Mouse (Mus musculus): ENCODE measurements around the gene Plk2. TPM values are rescaled to one million over a fixed set of nuclear protein-coding genes. Genes with fewer than 3 reads are reported as not detected.

Gene Plk2
- 265 and 268 TPM in 2 replicates for polyA plus RNA-seq (2014; fragmentation: Nextera tagmentation; extraction: Ambion mirVana)

DNA sequence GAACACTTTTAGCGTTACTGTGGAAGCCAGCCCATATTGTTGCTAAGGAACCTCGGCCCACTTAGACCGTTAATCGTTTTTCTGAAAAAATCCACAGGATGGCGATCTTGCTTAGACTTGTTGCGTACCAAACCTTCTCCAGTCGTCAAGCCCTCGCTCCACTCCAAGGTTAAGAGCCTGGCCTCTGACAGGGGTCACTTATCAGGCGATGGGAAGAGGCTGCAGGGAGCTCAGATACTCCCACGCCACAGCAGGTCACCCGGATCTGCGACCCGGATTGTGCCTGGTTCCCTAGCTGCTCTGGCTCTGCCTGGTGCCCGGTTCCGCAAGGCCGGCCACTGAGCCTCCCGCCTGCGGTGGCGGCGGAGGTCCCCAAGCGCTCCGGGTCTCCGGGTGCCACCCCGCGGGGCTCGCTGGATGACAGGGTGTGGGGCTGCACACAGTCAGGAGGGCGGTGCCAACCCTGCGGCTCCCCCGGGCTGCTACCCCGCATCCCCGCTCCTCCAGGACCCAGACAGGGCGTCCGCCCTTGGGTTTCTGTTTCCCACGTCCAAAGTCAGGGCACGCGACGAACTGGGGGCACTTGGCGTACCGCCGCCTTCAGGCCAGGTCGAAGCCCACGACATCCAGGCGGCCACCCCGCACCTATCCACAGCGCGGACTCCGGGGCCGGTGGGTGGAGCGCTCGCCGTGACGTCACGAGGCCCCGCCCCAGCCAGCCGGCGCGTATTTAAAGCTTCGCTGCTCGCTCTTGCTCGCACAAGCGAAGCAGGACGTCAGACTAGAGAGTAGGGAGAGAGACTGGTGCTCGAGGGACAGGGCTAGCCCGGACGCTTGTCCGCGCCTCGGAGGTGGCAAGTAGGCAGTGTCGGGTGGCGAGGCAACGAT, at the start of gene Plk2:
Gene Plk2 (plus strand): TSS at position 756 of the 888 bp plus-strand sequence.
- Histone ChIP-seq H3K9ac (peak within 1 kb of the TSS; percentile 96), H3K27me3 (ENCODE audit: insufficient read depth, low read length) (no peaks in the 10 kb centered on the region), H3K4me1 (ENCODE audit: insufficient read depth) (peaks cover 4% of the 10 kb centered on the region; the same call in 1 of the 2 replicates), H3K4me2 (peak within 1 kb of the TSS; percentile 93), H3K9me3 (ENCODE audit: low read depth, low read length) (peaks cover 4% of the 10 kb centered on the region; the same call in 1 of the 2 replicates), H3K4me3 (ENCODE audit: low read depth, low read length) (peak within 1 kb of the TSS; percentile 88), H3K27ac (ENCODE audit: low read depth) (peak within 1 kb of the TSS; percentile 91), H3K36me3 (ENCODE audit: insufficient read depth) (peaks cover 36% of the 10 kb centered on the region)
- WGBS: under 1% methylated on average over 71 of the region's 71 CpGs
- DNase-seq (peak; percentile 97), ATAC-seq (ENCODE audit: insufficient read depth) (peak; percentile 93)
- TF ChIP-seq CTCF (IDR thresholded peaks at IDR 0.05; ENCODE audit: low read depth): peak; percentile 71

DNA sequence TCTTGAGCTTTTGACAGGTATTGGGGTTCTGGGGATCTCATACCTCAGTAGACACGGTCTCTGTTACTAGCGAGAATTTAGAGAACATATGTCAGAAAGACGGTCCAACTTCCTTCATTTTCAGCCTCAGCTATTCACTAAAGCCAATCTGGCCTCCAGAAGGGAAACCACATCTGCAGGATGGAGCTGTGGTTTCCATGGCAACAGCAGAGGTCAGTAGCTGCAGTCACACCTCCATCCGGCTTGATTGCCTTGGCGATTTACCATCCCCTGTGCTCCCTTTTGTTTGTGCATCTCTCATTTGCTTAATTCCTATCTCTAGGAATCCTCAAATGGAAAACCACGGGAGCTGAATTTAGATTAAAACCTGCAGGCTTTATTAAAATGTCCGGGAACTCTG, 48.1 kb upstream of the Plk2 start:
- Histone ChIP-seq H3K27ac (ENCODE audit: low read depth) (no peak overlapping the region), H3K4me3 (ENCODE audit: low read depth, low read length) (no peak overlapping the region), H3K9ac (no peak overlapping the region), H3K4me1 (ENCODE audit: insufficient read depth) (no peaks in the 10 kb centered on the region), H3K27me3 (ENCODE audit: insufficient read depth, low read length) (no peaks in the 10 kb centered on the region), H3K36me3 (ENCODE audit: insufficient read depth) (no peaks in the 10 kb centered on the region), H3K4me2 (no peak overlapping the region), H3K9me3 (ENCODE audit: low read depth, low read length) (no peaks in the 10 kb centered on the region)
- WGBS: 43% methylated on average over 7 of the region's 7 CpGs
- no peak for TF ChIP-seq CTCF (IDR thresholded peaks at IDR 0.05; ENCODE audit: low read depth)
- ATAC-seq (ENCODE audit: insufficient read depth) (no peak), DNase-seq (peak; percentile 26)

DNA sequence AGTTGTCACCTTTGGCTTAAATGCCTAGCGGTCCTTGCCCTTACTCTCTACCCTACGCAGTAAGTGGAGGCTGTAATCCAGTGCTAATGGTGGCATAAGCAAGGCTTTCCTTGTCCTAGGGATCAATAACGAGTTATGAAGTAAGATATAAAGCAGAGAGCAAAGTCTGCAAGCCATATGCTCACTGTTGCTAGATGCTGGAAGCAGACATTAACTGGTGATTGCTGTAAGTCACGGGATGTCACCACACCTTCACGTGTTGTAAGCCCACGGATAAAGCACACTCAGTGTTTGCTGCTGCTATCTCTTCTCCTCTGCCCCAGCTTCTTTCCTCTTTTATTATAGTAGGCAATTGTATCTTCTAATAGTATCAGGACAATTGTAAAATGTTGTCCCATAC, 43.8 kb upstream of the Plk2 start:
- Histone ChIP-seq H3K27ac (ENCODE audit: low read depth) (no peak overlapping the region), H3K9me3 (ENCODE audit: low read depth, low read length) (no peaks in the 10 kb centered on the region), H3K36me3 (ENCODE audit: insufficient read depth) (no peaks in the 10 kb centered on the region), H3K4me2 (no peak overlapping the region), H3K4me3 (ENCODE audit: low read depth, low read length) (no peak overlapping the region), H3K4me1 (ENCODE audit: insufficient read depth) (no peaks in the 10 kb centered on the region), H3K9ac (no peak overlapping the region), H3K27me3 (ENCODE audit: insufficient read depth, low read length) (no peaks in the 10 kb centered on the region)
- ATAC-seq (ENCODE audit: insufficient read depth) (no peak), DNase-seq (no peak)
- 79% methylated on average over 6 of the region's 6 CpGs for WGBS
- no peak for TF ChIP-seq CTCF (IDR thresholded peaks at IDR 0.05; ENCODE audit: low read depth)

DNA sequence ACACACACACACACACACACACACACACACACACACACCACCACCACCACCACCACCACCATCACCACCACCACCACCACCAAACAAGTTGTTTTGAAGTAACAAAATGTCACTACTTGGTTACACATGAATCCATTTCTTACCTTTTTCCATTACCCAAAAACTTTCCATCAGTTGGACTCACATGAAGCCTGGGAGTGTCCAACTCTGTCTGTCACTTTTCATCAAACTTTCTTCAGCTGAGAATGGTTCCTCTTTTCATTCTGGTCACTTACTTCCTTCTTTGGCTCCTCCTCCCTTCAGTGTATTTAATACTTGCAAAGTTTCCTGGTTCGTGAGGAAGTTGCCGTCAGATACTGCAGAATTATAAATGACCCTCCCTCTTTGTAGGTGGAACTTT, 37.9 kb upstream of the Plk2 start, which contains the start of gene Gapt:
Gene Gapt (minus strand): TSS at position 259 of the 400 bp plus-strand sequence.
- H3K9ac ChIP-seq: no peak within 1 kb of the TSS
- no peak within 1 kb of the TSS for H3K4me3 ChIP-seq (ENCODE audit: low read depth, low read length)
- no peaks in the 10 kb centered on the region for H3K36me3 ChIP-seq (ENCODE audit: insufficient read depth)
- H3K9me3 ChIP-seq (ENCODE audit: low read depth, low read length): no peaks in the 10 kb centered on the region
- ATAC-seq (ENCODE audit: insufficient read depth) (no peak), DNase-seq (no peak)
- no peak within 1 kb of the TSS for H3K4me2 ChIP-seq
- H3K27me3 ChIP-seq (ENCODE audit: insufficient read depth, low read length): no peaks in the 10 kb centered on the region
- TF ChIP-seq CTCF (IDR thresholded peaks at IDR 0.05; ENCODE audit: low read depth): no peak
- H3K27ac ChIP-seq (ENCODE audit: low read depth): no peak within 1 kb of the TSS
- H3K4me1 ChIP-seq (ENCODE audit: insufficient read depth): no peaks in the 10 kb centered on the region
- 60% methylated on average over 2 of the region's 2 CpGs for WGBS

DNA sequence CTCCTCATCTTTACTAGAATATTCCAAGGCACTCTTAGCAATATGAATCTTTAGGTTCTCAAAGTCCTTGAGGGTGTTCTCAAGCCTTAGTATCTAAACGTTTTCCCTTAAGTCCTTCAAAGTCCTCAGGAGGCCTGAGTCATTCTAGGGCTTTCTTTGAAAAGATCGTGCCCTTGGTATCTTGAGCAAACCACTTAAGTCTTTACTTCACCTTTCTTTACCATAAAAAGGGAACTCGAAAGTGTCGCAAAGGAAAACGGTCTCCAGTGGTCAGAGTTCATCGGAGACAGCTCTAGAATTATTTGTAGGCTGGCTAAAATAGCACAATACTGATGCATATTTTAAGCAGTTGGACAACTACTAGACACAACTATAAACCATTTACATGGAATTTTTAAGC, 31.1 kb upstream of the Plk2 start:
- 64% methylated on average over 6 of the region's 6 CpGs for WGBS
- H3K4me2 ChIP-seq: no peak overlapping the region

DNA sequence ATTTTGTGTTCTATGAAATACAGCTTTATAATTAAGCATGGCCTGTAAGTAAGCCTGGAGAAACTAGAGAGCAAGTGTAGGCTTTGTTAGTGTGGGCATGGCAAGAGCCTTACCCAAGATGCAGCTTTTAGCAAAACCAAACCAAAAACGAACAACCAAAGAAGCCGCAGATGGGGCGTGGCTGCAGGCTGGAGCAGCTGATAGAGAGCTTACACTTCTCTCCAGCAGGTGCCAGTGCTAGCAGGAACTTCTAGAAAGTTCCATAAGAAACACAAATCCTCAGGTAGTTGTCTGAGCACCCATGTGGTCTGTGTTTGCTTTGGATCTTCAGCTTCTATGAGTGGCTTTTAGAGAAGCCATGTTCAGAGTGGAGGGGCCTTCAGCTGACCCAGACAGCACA, 28.4 kb upstream of the Plk2 start:
- no peaks in the 10 kb centered on the region for H3K27me3 ChIP-seq (ENCODE audit: insufficient read depth, low read length)
- no peak overlapping the region for H3K9ac ChIP-seq
- no peaks in the 10 kb centered on the region for H3K36me3 ChIP-seq (ENCODE audit: insufficient read depth)
- no peak overlapping the region for H3K4me2 ChIP-seq
- no peaks in the 10 kb centered on the region for H3K4me1 ChIP-seq (ENCODE audit: insufficient read depth)
- H3K4me3 ChIP-seq (ENCODE audit: low read depth, low read length): no peak overlapping the region
- WGBS: 80% methylated on average over 3 of the region's 3 CpGs
- no peak for TF ChIP-seq CTCF (IDR thresholded peaks at IDR 0.05; ENCODE audit: low read depth)
- no peak for ATAC-seq (ENCODE audit: insufficient read depth)
- H3K27ac ChIP-seq (ENCODE audit: low read depth): no peak overlapping the region
- no peaks in the 10 kb centered on the region for H3K9me3 ChIP-seq (ENCODE audit: low read depth, low read length)
- DNase-seq: no peak

More for the DNA sequence above, 31.1 kb upstream of the Plk2 start:
- Histone ChIP-seq H3K9me3 (ENCODE audit: low read depth, low read length) (no peaks in the 10 kb centered on the region), H3K27me3 (ENCODE audit: insufficient read depth, low read length) (no peaks in the 10 kb centered on the region), H3K4me3 (ENCODE audit: low read depth, low read length) (no peak overlapping the region), H3K27ac (ENCODE audit: low read depth) (no peak overlapping the region), H3K9ac (no peak overlapping the region), H3K4me1 (ENCODE audit: insufficient read depth) (no peaks in the 10 kb centered on the region), H3K36me3 (ENCODE audit: insufficient read depth) (no peaks in the 10 kb centered on the region)
- ATAC-seq (ENCODE audit: insufficient read depth): no peak
- DNase-seq: peak; percentile 14
- no peak for TF ChIP-seq CTCF (IDR thresholded peaks at IDR 0.05; ENCODE audit: low read depth)

DNA sequence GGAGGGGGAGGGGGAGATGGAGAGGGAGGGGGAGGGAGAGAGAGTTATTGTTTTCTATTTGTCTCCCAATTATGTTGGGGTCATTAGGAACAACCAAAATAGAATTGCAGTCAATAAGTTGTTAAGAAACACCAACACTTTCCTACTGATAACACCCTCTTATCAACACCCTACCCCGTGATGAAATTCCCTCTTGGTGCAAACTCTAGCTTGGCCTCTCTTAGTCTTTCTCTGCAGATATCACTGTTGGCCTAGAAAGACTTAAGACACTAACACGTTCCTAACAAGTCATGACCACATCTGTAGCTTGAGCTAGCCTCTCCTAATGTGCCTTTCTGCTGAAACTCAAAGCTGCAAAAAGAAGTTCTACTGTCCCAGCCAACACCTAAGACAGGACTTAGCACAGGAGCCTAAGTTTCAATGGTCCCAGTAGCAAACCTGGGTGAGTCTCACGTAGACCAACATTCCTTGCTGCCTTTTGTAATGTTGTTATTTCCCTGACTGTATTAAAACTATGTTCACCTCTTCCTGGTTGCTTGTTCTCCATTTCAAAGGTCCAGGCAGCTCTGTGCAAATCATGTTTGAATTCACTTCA, 26.8 kb upstream of the Plk2 start:
- H3K9ac ChIP-seq: no peak overlapping the region
- 77% methylated on average over 3 of the region's 3 CpGs for WGBS
- H3K4me1 ChIP-seq (ENCODE audit: insufficient read depth): no peaks in the 10 kb centered on the region
- H3K27ac ChIP-seq (ENCODE audit: low read depth): no peak overlapping the region
- ATAC-seq (ENCODE audit: insufficient read depth): no peak
- H3K36me3 ChIP-seq (ENCODE audit: insufficient read depth): no peaks in the 10 kb centered on the region
- no peak for TF ChIP-seq CTCF (IDR thresholded peaks at IDR 0.05; ENCODE audit: low read depth)
- no peak for DNase-seq
- H3K4me3 ChIP-seq (ENCODE audit: low read depth, low read length): no peak overlapping the region
- H3K9me3 ChIP-seq (ENCODE audit: low read depth, low read length): no peaks in the 10 kb centered on the region
- no peak overlapping the region for H3K4me2 ChIP-seq
- H3K27me3 ChIP-seq (ENCODE audit: insufficient read depth, low read length): no peaks in the 10 kb centered on the region
